Mouse (Mus musculus): ENCODE data around the gene Mb21d2. TPM values are rescaled to one million over a fixed set of nuclear protein-coding genes. Genes with fewer than 3 reads are reported as not detected.

The Mb21d2 gene
- total and polyA plus RNA-seq, 3 experiments: 10.0 to 14.1 (median 11.6) TPM

Other genes starting within 250 kb of the Mb21d2 start
- 1 to 10 TPM; 2.6 to 3.6 TPM for gene Fgf12, start 176.6 kb downstream of the Mb21d2 start, total RNA-seq (2021)
- gene Fgf12, start 176.6 kb downstream of the Mb21d2 start, polyA plus RNA-seq (2012; rRNA removed): 0.41 and 1.1 TPM in 2 replicates

Measured in adrenal gland, adult 2 months (tissue).